Mouse (Mus musculus) ES-Bruce4 (cell line): ENCODE measurements around the gene Slc37a1. TPM values are rescaled to one million over a fixed set of nuclear protein-coding genes. Genes with fewer than 3 reads are reported as not detected.

Experiments used
- H3K27ac ChIP-seq: 2 replicates; pipeline ENCODE4 v1.5.1; 2012; ENCODE audit warnings: low read length, inconsistent platforms; ENCODE audit not compliant: insufficient read depth
- H3K27me3 ChIP-seq: 2 replicates; pipeline ENCODE4 v1.6.1; 2012; ENCODE audit warnings: mild to moderate bottlenecking, low read length, inconsistent platforms; ENCODE audit not compliant: control insufficient read depth, poor library complexity, insufficient read depth, severe bottlenecking
- H3K36me3 ChIP-seq: 2 replicates; pipeline ENCODE4 v1.6.1; 2012; ENCODE audit warnings: inconsistent platforms, mild to moderate bottlenecking, low read length, moderate library complexity; ENCODE audit not compliant: control insufficient read depth, poor library complexity, insufficient read depth, severe bottlenecking
- H3K4me1 ChIP-seq: one replicate; pipeline ENCODE4 v1.8.1; 2011; ENCODE audit warnings: low read length; ENCODE audit not compliant: control insufficient read depth, insufficient read depth
- H3K4me3 ChIP-seq: 2 replicates; pipeline ENCODE4 v1.5.1; 2011; ENCODE audit warnings: low read depth, mild to moderate bottlenecking, low read length
- H3K9ac ChIP-seq: 2 replicates; pipeline ENCODE4 v1.6.1; 2012; ENCODE audit warnings: low read depth, mild to moderate bottlenecking, inconsistent platforms; ENCODE audit not compliant: poor library complexity, severe bottlenecking
- H3K9me3 ChIP-seq: replicated peaks from 2 replicates; pipeline ENCODE4 v1.6.1; 2012; ENCODE audit warnings: mild to moderate bottlenecking, low read length, inconsistent platforms; ENCODE audit not compliant: control insufficient read depth, poor library complexity, insufficient read depth, severe bottlenecking
- CTCF ChIP-seq: IDR thresholded peaks from one replicate; pipeline ENCODE4 v1.8.1; 2011; ENCODE audit warnings: low read depth, low read length
- EP300 ChIP-seq: IDR thresholded peaks from 2 replicates; pipeline ENCODE4 v1.6.1; 2011; ENCODE audit warnings: low read depth, low read length; ENCODE audit not compliant: insufficient read depth
- POLR2A ChIP-seq: IDR thresholded peaks from one replicate; pipeline ENCODE4 v1.8.1; 2011; ENCODE audit warnings: low read length; ENCODE audit not compliant: insufficient read depth
- polyA plus RNA-seq: library from polyadenylated mRNA; stranded (reverse); fragments of >200 nt; gene quantifications from 2 replicates; pipeline ENCODE4 v1.2.4, GENCODE M21; 2011; ENCODE audit warnings: low read depth; ENCODE audit not compliant: missing spikeins, insufficient read depth, insufficient read length

Gene Slc37a1
- polyA plus RNA-seq, 1 experiment, result 13.4 TPM

DNA sequence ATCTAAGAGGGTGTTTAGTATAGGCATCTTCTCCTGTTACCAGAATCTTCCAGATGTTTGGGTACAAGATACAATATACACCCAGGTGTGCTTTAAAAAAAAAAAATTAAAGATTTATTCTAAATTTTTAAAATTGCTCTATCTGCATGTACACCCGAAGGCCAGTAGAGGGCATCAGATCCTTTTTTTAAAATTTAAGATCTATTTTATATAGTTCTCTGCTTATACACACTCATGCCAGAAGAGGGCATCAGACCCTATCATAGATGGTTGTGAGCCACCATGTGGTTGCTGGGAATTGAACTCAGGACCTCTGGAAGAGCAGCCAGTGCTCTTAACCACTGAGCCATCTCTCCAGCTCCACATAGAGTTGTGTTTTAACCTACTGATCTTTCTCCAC, 45.7 kb downstream of the Slc37a1 start:
- Histone ChIP-seq H3K27me3 (no peaks in the 10 kb centered on the region), H3K4me3 (no peak overlapping the region), H3K4me1 (no peaks in the 10 kb centered on the region), H3K9ac (no peak overlapping the region), H3K9me3 (no peaks in the 10 kb centered on the region), H3K27ac (no peak overlapping the region), H3K36me3 (no peaks in the 10 kb centered on the region)
- no peak for TF ChIP-seq EP300
- TF ChIP-seq CTCF, result peak; percentile 9

DNA sequence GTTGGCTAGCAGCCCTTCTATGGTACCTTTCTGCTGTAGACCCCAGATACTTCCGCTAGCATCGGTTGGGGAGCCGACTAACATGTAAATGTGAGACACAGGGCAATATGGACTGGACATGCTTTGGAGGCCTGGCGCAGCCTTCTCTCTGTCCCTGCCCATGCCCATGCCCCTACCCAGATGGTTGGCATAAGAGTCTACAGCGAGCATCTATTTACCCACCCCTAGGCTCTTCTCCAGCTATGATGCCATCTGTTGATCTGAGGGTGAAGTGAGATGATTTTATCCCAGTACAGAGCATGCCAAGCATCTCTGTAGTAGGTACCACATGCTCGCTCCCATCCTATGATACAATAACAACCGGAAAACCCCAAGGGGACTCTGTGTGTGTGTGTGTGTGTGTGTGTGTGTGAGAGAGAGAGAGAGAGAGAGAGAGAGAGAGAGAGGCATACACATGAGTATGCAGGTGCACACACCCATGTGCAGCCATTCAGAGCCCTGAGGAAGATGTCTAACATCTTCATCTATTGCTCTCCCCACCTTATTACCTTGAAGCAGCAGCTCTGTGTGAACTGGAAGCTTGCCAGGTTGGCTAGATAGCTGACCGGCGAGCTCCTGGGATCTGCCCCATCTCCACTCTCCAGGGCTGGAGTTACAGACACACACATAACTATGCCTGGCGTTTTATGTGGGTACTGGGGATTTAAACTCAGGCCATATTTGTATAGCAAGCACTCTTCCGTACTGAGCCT, 48.1 kb downstream of the Slc37a1 start:
- TF ChIP-seq EP300 (no peak), POLR2A (no peak), CTCF (no peak)
- H3K4me3 ChIP-seq, result no peak overlapping the region
- H3K4me1 ChIP-seq, result no peaks in the 10 kb centered on the region
- H3K27me3 ChIP-seq, result no peaks in the 10 kb centered on the region
- H3K9ac ChIP-seq, result no peak overlapping the region
- no peak overlapping the region for H3K27ac ChIP-seq
- H3K36me3 ChIP-seq, result no peaks in the 10 kb centered on the region
- no peaks in the 10 kb centered on the region for H3K9me3 ChIP-seq

DNA sequence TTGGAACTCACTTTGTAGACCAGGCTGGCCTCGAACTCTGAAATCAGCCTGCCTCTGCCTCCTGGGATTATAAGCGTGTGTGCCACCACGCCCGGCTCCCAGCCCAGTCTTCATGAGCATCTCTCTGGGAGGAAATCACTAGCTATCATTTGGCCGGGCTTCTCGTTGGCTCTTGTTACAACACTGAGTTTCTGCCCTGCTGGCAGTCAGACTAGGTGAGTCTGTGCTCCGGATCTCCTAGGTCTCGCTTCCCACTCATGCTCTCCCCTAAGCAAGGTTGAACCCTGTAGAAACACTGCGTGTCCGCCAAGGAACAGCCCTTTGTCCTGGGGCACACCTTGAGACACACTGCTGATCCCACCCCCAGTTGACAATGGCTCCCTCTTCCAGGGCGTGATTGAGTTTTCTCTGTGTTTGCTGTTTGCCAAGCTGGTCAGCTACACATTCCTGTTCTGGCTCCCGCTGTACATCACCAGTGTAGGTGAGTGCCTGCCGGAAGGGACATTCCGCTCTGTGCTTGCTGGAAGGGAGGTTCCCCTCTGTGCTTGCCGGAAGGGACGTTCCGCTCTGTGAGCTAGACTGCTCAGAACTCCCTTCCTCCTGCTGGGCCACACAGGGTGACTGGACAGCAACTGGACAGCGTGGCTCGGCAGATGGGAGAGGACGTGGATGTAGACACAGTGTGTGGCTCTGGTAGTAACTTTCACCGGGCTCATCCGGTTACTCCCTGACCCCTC, 48.9 kb downstream of the Slc37a1 start:
- H3K4me1 ChIP-seq, result no peaks in the 10 kb centered on the region
- no peaks in the 10 kb centered on the region for H3K9me3 ChIP-seq
- H3K27me3 ChIP-seq, result no peaks in the 10 kb centered on the region
- no peak overlapping the region for H3K9ac ChIP-seq
- no peaks in the 10 kb centered on the region for H3K36me3 ChIP-seq
- H3K4me3 ChIP-seq, result no peak overlapping the region
- TF ChIP-seq POLR2A, result no peak
- TF ChIP-seq CTCF, result no peak
- no peak for TF ChIP-seq EP300
- no peak overlapping the region for H3K27ac ChIP-seq

- no peaks in the 10 kb centered on the region for H3K4me1 ChIP-seq
- no peak for TF ChIP-seq EP300
- no peak for TF ChIP-seq POLR2A
- TF ChIP-seq CTCF, result no peak
- H3K36me3 ChIP-seq, result no peaks in the 10 kb centered on the region
- no peak overlapping the region for H3K27ac ChIP-seq
- no peaks in the 10 kb centered on the region for H3K27me3 ChIP-seq
- H3K4me3 ChIP-seq, result no peak overlapping the region
- H3K9me3 ChIP-seq, result no peaks in the 10 kb centered on the region
- no peak overlapping the region for H3K9ac ChIP-seq
These were observed 53.2 kb downstream of the Slc37a1 start for GRCm38 (mm10) chr17:31339769-31340168.

GRCm38 (mm10) chr17:31342191-31342590, 55.6 kb downstream of the Slc37a1 start:
- Histone ChIP-seq H3K4me1 (no peaks in the 10 kb centered on the region), H3K9me3 (no peaks in the 10 kb centered on the region), H3K9ac (no peak overlapping the region), H3K27me3 (no peaks in the 10 kb centered on the region), H3K36me3 (no peaks in the 10 kb centered on the region), H3K4me3 (no peak overlapping the region), H3K27ac (no peak overlapping the region)
- TF ChIP-seq CTCF (no peak), EP300 (no peak), POLR2A (no peak)

DNA sequence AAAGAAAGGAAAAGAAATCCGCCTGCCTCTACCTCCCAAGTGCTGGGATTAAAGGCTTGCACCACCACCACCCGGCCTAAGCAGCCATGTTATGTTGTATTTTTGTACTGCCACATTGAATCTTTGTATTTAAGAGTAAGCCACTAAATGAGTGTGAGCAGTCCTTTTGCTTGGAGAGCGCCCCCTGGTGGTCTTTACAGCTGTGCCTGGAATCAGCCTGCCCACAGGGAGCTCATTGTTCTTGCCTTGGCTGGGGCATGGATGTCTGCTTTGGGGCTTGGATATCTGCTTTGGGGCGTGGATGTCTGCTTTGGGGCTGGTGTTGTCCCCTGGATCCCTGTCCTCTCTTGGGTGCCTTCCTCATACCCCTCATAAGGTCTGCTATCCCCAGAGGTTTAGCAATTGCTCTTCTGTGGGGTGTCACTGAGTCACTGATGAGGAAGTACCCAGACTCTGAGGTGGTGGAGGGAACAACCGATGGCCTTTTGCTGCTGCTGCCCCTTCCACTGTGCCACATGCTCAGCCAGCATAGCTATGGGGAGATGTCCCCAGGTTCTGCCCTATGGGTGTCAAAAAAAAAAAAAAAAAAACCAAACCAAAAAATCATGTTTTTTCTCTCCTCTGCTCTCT, 57.7 kb downstream of the Slc37a1 start:
- Histone ChIP-seq H3K27me3 (no peaks in the 10 kb centered on the region), H3K9me3 (no peaks in the 10 kb centered on the region), H3K36me3 (no peaks in the 10 kb centered on the region), H3K9ac (no peak overlapping the region), H3K4me1 (no peaks in the 10 kb centered on the region), H3K4me3 (no peak overlapping the region), H3K27ac (no peak overlapping the region)
- TF ChIP-seq CTCF, result peak; percentile 89
- TF ChIP-seq POLR2A, result no peak
- TF ChIP-seq EP300, result no peak
